Comparison of ENCODE assay signal across 14 mouse cellular contexts in genomic region chr1:39946391-39946790, GRCm38 (mm10). TPM values are rescaled to one million over a fixed set of nuclear protein-coding genes. Genes with fewer than 3 reads are reported as not detected.
A peak's percentile ranks its signal among the peaks of the same experiment; 100 is the strongest.
DNase-seq lines count a peak whose midpoint lies in the region; ATAC-seq and TF ChIP-seq lines count a peak whose summit lies in the region.
"Had no signal": no experiment of that assay in that cellular context is flagged by ENCODE, and none has a peak within 500 bp of the region (broad histone marks: within the 10 kb centered on the region; RNA-seq: fewer than 3 reads in every experiment).

No protein-coding gene starts in this region.

- WGBS in kidney, embryonic 14.5 days, result 74% methylated on average over 4 of the region's 4 CpGs
- WGBS in forebrain, embryonic 10.5 days, result 64% methylated on average over 4 of the region's 4 CpGs
- 65% methylated on average over 4 of the region's 4 CpGs for WGBS in hindbrain, postnatal 0 days

- H3K9me3 ChIP-seq in kidney, embryonic 14.5 days (ENCODE audit: control insufficient read depth, low read length), result no peaks in the 10 kb centered on the region
- H3K9me3 ChIP-seq in forebrain, embryonic 10.5 days, result no peaks in the 10 kb centered on the region
- H3K9me3 ChIP-seq in hindbrain, postnatal 0 days (ENCODE audit: low read length), result no peaks in the 10 kb centered on the region
- H3K9me3 ChIP-seq: heart, embryonic 15.5 days; liver, embryonic 12.5 days had no signal

- H3K27ac ChIP-seq in kidney, embryonic 14.5 days (ENCODE audit: low read depth, low read length), result no peak overlapping the region; the same call in 1 of the 2 replicates
- H3K27ac ChIP-seq in cortical plate, adult 2 months (ENCODE audit: insufficient read depth, low read length), result peak overlapping the region; percentile 17; the same call in 1 of the 2 replicates
- peak overlapping the region; percentile 76; the same call in 1 of the 2 replicates for H3K27ac ChIP-seq in forebrain, embryonic 10.5 days
- H3K27ac ChIP-seq in hindbrain, postnatal 0 days, result peak overlapping the region; percentile 86
- H3K27ac ChIP-seq: heart, embryonic 15.5 days; kidney, postnatal 0 days; liver, embryonic 12.5 days had no signal

- intact Hi-C loops in heart, postnatal 14 days (cut with DNase I), result no loop called here

- no peak for TF ChIP-seq CTCF in cortical plate, adult 2 months (IDR thresholded peaks at IDR 0.05; ENCODE audit: extremely low read depth, insufficient read depth, low read length)
- no peak for TF ChIP-seq CTCF in hindbrain, postnatal 0 days (IDR thresholded peaks at IDR 0.05; ENCODE audit: low read depth)

- no peak overlapping the region for H3K4me2 ChIP-seq in kidney, embryonic 14.5 days (replicated peaks; ENCODE audit: low read depth, low read length)
- H3K4me2 ChIP-seq in hindbrain, postnatal 0 days (ENCODE audit: low read depth, low read length), result no peak overlapping the region
- H3K4me2 ChIP-seq: heart, embryonic 15.5 days; liver, embryonic 12.5 days had no signal

- H3K9ac ChIP-seq in kidney, embryonic 14.5 days (ENCODE audit: low read depth, low read length), result no peak overlapping the region
- no peak overlapping the region for H3K9ac ChIP-seq in hindbrain, postnatal 0 days (replicated peaks; ENCODE audit: low read length)
- H3K9ac ChIP-seq: heart, embryonic 15.5 days; liver, embryonic 12.5 days had no signal

- no peak overlapping the region for H3K4me3 ChIP-seq in kidney, embryonic 14.5 days (ENCODE audit: low read length)
- no peak overlapping the region for H3K4me3 ChIP-seq in cortical plate, adult 2 months (ENCODE audit: insufficient read depth, low read length)
- no peak overlapping the region for H3K4me3 ChIP-seq in forebrain, embryonic 10.5 days
- H3K4me3 ChIP-seq in hindbrain, postnatal 0 days (ENCODE audit: low read length), result no peak overlapping the region
- H3K4me3 ChIP-seq: erythroblast, embryonic 14.5 days; heart, embryonic 15.5 days; liver, embryonic 12.5 days had no signal

- ATAC-seq in kidney, embryonic 14.5 days (ENCODE audit: low FRiP score, low TSS enrichment), result no peak
- ATAC-seq in hindbrain, postnatal 0 days, result no peak
- ATAC-seq: inflammation-experienced regulatory T-cells, adult 6 months; liver, embryonic 12.5 days had no signal

- TF ChIP-seq POLR2A in cortical plate, adult 2 months (IDR thresholded peaks at IDR 0.05; ENCODE audit: extremely low read depth, insufficient read depth, low read length), result no peak

- H3K27me3 ChIP-seq in kidney, embryonic 14.5 days (ENCODE audit: control insufficient read depth, insufficient read depth, low read length), result no peaks in the 10 kb centered on the region
- no peaks in the 10 kb centered on the region for H3K27me3 ChIP-seq in forebrain, embryonic 10.5 days (ENCODE audit: poor library complexity, severe bottlenecking)
- H3K27me3 ChIP-seq in hindbrain, postnatal 0 days (ENCODE audit: insufficient read depth, low read length), result no peaks in the 10 kb centered on the region
- H3K27me3 ChIP-seq: heart, embryonic 15.5 days; liver, embryonic 12.5 days had no signal

- no peaks in the 10 kb centered on the region for H3K36me3 ChIP-seq in kidney, embryonic 14.5 days (ENCODE audit: control insufficient read depth, insufficient read depth, low read length)
- no peaks in the 10 kb centered on the region for H3K36me3 ChIP-seq in forebrain, embryonic 10.5 days (replicated peaks)
- no peaks in the 10 kb centered on the region for H3K36me3 ChIP-seq in hindbrain, postnatal 0 days (ENCODE audit: insufficient read depth, low read length)
- H3K36me3 ChIP-seq: heart, embryonic 15.5 days; liver, embryonic 12.5 days had no signal

- DNase-seq in kidney, adult 9 months, result peak; percentile 35
- DNase-seq in forebrain, embryonic 10.5 days (ENCODE audit: extremely low spot score, low spot score), result no peak
- no peak for DNase-seq in hindbrain, postnatal 0 days (ENCODE audit: low spot score)
- DNase-seq in heart, postnatal 4 days, result no peak
- DNase-seq in heart, postnatal 14 days, result no peak
- DNase-seq in Muller cell, postnatal 12 days (ENCODE audit: inconsistent ontology term), result no peak
- DNase-seq: heart, adult 18-20 months had no signal

- H3K4me1 ChIP-seq in kidney, embryonic 14.5 days (ENCODE audit: control insufficient read depth, insufficient read depth, low read length), result peaks cover 65% of the 10 kb centered on the region
- peaks cover 36% of the 10 kb centered on the region for H3K4me1 ChIP-seq in cortical plate, adult 2 months (ENCODE audit: control insufficient read depth, insufficient read depth, low read length)
- peaks cover 97% of the 10 kb centered on the region for H3K4me1 ChIP-seq in forebrain, embryonic 10.5 days
- H3K4me1 ChIP-seq in hindbrain, postnatal 0 days (ENCODE audit: insufficient read depth, low read length), result peaks cover 80% of the 10 kb centered on the region

RNA-seq across cellular contexts. Expression of gene Map4k4, which starts 45.7 kb away (rescaled TPM):
- polyA plus RNA-seq in kidney, embryonic 14.5 days (2014; fragmentation: Nextera tagmentation; extraction: Ambion mirVana), result 40.1 and 48.2 TPM in 2 replicates
- 111 and 112 TPM in 2 replicates for polyA plus RNA-seq in cortical plate, adult 2 months (2012; rRNA removed)
- polyA plus RNA-seq in forebrain, embryonic 10.5 days (2016; fragmentation: Nextera tagmentation; extraction: Ambion mirVana), result 28.3 and 31.0 TPM in 2 replicates
- 172 and 189 TPM in 2 replicates for total RNA-seq in hindbrain, postnatal 0 days (2014; rRNA removed)
- 32.4 and 34.1 TPM in 2 replicates for polyA plus RNA-seq in hindbrain, postnatal 0 days (2015; fragmentation: Nextera tagmentation; extraction: Ambion mirVana)
- 100 to 1,000 TPM; 207 to 231 TPM for total RNA-seq in heart, postnatal 4 days (2021)
- total RNA-seq in heart, postnatal 14 days (2021), result 100 to 1,000 TPM; 175 to 185 TPM
